Mouse (Mus musculus): ENCODE results near the gene Tecr.

Gene Tecr

DNA sequence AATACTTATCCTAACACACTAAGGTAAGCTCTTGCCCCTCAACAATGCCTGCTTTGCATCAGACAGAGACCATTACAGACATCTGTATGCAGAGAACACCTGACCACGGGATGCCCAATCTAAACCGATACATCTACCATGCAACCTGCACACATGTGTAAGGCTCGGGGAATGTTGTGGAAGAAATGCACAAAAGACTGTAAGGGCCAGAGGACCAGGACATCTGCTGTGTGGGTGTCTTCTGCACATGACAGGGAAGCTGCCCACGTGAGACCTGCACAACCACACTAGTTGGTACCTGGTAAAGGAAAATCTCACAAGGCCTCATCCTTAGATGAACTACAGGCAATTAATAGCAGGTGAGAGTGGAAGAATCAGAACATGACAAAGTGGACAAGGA, 44.5 kb downstream of the Tecr start:
- DNase-seq (ENCODE audit: low spot score) = no peak

GRCm38 (mm10) chr8:83562669-83563068, 45.1 kb downstream of the Tecr start:
- no peak for DNase-seq (ENCODE audit: low spot score)

- DNase-seq (ENCODE audit: low spot score) = no peak
These were observed 72.0 kb downstream of the Tecr start, which contains the start of gene Olfr370 for GRCm38 (mm10) chr8:83535736-83536135. Gene Olfr370 (plus strand): TSS chr8:83535780.

DNA sequence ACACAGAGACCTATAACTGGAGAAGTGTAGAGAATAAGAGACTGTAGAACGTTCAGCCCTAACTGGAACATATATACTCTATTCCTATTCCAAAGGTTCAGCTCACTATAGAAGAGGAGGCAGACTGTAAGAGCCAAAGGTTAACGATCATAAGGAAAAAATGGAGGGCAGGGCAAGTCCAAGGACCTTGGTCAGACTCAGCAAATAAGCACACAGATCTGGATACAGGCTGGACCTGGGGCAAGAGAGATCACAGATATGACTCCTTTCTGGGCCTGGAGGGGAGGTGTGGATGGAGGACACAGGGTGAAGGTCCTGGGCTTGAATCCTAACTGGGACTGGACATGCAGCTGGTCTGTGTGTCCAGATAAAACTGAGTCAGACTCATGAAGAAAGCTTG, 73.0 kb downstream of the Tecr start:
- no peak for DNase-seq (ENCODE audit: low spot score)
